Mouse (Mus musculus) liver, embryonic 11.5 days (tissue): ENCODE measurements at regions not wholly inside any gene's neighbourhood (a gene's known extent, or its start where the extent isn't known, plus 50 kb on each side); places are given as distances from the start of the nearest gene placed in this dataset.

ENCODE experiments used
- ATAC-seq: fragments of 200-750 bp; cut with Nextera tagmentation; replicated peaks from 2 replicates; pipeline ENCODE4 v1.8.0; 2017; ENCODE audit warnings: moderate number of reproducible peaks, mild to moderate bottlenecking, moderate TSS enrichment, moderate library complexity; ENCODE audit not compliant: low FRiP score
- DNase-seq: peaks from one replicate; pipeline ENCODE4 v3.0.0-alpha.2; 2017; ENCODE audit warnings: low spot score
- H3K27ac ChIP-seq: fragments of 300-500 bp; sonication (generic); 2 replicates; pipeline ENCODE4 v1.5.1; 2014; ENCODE audit warnings: mild to moderate bottlenecking, low read depth, low read length, control low read depth
- H3K27me3 ChIP-seq: fragments of 300-500 bp; sonication (generic); replicated peaks from 2 replicates; pipeline ENCODE4 v1.6.1; 2014; ENCODE audit warnings: low read length, mixed read lengths; ENCODE audit not compliant: control insufficient read depth, insufficient read depth
- H3K36me3 ChIP-seq: fragments of 300-500 bp; sonication (generic); 2 replicates; pipeline ENCODE4 v1.6.1; 2014; ENCODE audit warnings: mild to moderate bottlenecking, low read length, moderate library complexity, mixed read lengths; ENCODE audit not compliant: control insufficient read depth, insufficient read depth
- H3K4me1 ChIP-seq: fragments of 300-500 bp; sonication (generic); replicated peaks from 2 replicates; pipeline ENCODE4 v1.6.1; 2014; ENCODE audit warnings: low read length, mixed read lengths; ENCODE audit not compliant: control insufficient read depth, insufficient read depth
- H3K4me2 ChIP-seq: fragments of 300-500 bp; sonication (generic); 2 replicates; pipeline ENCODE4 v1.6.1; 2014; ENCODE audit warnings: mild to moderate bottlenecking, control low read depth, moderate library complexity
- H3K4me3 ChIP-seq: fragments of 300-500 bp; sonication (generic); 2 replicates; pipeline ENCODE4 v1.5.1; 2014; ENCODE audit warnings: low read depth, low read length, control low read depth
- H3K9ac ChIP-seq: fragments of 300-500 bp; sonication (generic); 2 replicates; pipeline ENCODE4 v1.6.1; 2014; ENCODE audit warnings: low read depth, low read length, control low read depth
- H3K9me3 ChIP-seq: fragments of 300-500 bp; sonication (generic); 2 replicates; pipeline ENCODE4 v1.6.1; 2016; ENCODE audit warnings: low read length, inconsistent platforms, mixed read lengths; ENCODE audit not compliant: control insufficient read depth
- WGBS: fragments of 180-500 bp; shearing (Covaris S2); extraction: QIAGEN DNeasy Blood & Tissue Kit; methylation state at CpG from one replicate; pipeline ENCODE4 v1.1.7; 2014; 5-methylcytosine and 5-hydroxymethylcytosine counted together

GRCm38 (mm10) chr13:60237091-60237490, 59.9 kb upstream of the Gas1 start:
- Histone ChIP-seq H3K4me1 (no peaks in the 10 kb centered on the region), H3K27me3 (no peaks in the 10 kb centered on the region), H3K36me3 (no peaks in the 10 kb centered on the region), H3K4me3 (no peak overlapping the region), H3K9ac (no peak overlapping the region), H3K9me3 (no peaks in the 10 kb centered on the region), H3K27ac (no peak overlapping the region), H3K4me2 (no peak overlapping the region)
- no peak for DNase-seq
- no peak for ATAC-seq
- 80% methylated on average over 3 of the region's 3 CpGs for WGBS

GRCm38 (mm10) chr13:60242447-60243109, 65.4 kb upstream of the Gas1 start:
- Histone ChIP-seq H3K9me3 (no peaks in the 10 kb centered on the region), H3K27ac (no peak overlapping the region), H3K4me1 (no peaks in the 10 kb centered on the region), H3K27me3 (no peaks in the 10 kb centered on the region), H3K36me3 (no peaks in the 10 kb centered on the region), H3K4me2 (no peak overlapping the region), H3K4me3 (no peak overlapping the region), H3K9ac (no peak overlapping the region)
- no peak for ATAC-seq
- DNase-seq: no peak
- 55% methylated on average over 8 of the region's 8 CpGs for WGBS

GRCm38 (mm10) chr13:60243110-60243481, 65.9 kb upstream of the Gas1 start:
- WGBS: 44% methylated on average over 4 of the region's 4 CpGs
- Histone ChIP-seq H3K27ac (no peak overlapping the region), H3K36me3 (no peaks in the 10 kb centered on the region), H3K4me1 (no peaks in the 10 kb centered on the region), H3K9me3 (no peaks in the 10 kb centered on the region), H3K9ac (no peak overlapping the region), H3K4me2 (no peak overlapping the region), H3K4me3 (no peak overlapping the region), H3K27me3 (no peaks in the 10 kb centered on the region)
- DNase-seq (no peak), ATAC-seq (no peak)

- Histone ChIP-seq H3K27me3 (no peaks in the 10 kb centered on the region), H3K4me1 (no peaks in the 10 kb centered on the region), H3K4me3 (no peak overlapping the region), H3K9ac (no peak overlapping the region), H3K9me3 (no peaks in the 10 kb centered on the region), H3K27ac (no peak overlapping the region), H3K36me3 (no peaks in the 10 kb centered on the region), H3K4me2 (no peak overlapping the region)
- ATAC-seq (no peak), DNase-seq (no peak)
- WGBS: 57% methylated on average over 7 of the region's 7 CpGs
Observed at GRCm38 (mm10) chr13:60255162-60255561, 78.0 kb upstream of the Gas1 start.

- Histone ChIP-seq H3K27ac (no peak overlapping the region), H3K9me3 (no peaks in the 10 kb centered on the region), H3K9ac (no peak overlapping the region), H3K4me2 (no peak overlapping the region), H3K4me3 (no peak overlapping the region), H3K27me3 (no peaks in the 10 kb centered on the region), H3K4me1 (no peaks in the 10 kb centered on the region), H3K36me3 (no peaks in the 10 kb centered on the region)
- WGBS: 48% methylated on average over 7 of the region's 7 CpGs
- ATAC-seq (no peak), DNase-seq (no peak)
Observed at GRCm38 (mm10) chr13:60255715-60256114, 78.5 kb upstream of the Gas1 start.

GRCm38 (mm10) chr13:60256997-60257396, 79.8 kb upstream of the Gas1 start:
- H3K27ac ChIP-seq: no peak overlapping the region
- H3K9ac ChIP-seq: no peak overlapping the region
- WGBS: 55% methylated on average over 8 of the region's 8 CpGs
- H3K27me3 ChIP-seq: no peaks in the 10 kb centered on the region
- ATAC-seq (no peak), DNase-seq (no peak)
- H3K36me3 ChIP-seq: no peaks in the 10 kb centered on the region
- H3K4me3 ChIP-seq: no peak overlapping the region
- no peaks in the 10 kb centered on the region for H3K4me1 ChIP-seq
- H3K9me3 ChIP-seq: no peaks in the 10 kb centered on the region
- H3K4me2 ChIP-seq: no peak overlapping the region

- no peak for DNase-seq
- Histone ChIP-seq H3K9me3 (no peaks in the 10 kb centered on the region), H3K27me3 (no peaks in the 10 kb centered on the region), H3K27ac (no peak overlapping the region), H3K9ac (no peak overlapping the region), H3K4me2 (no peak overlapping the region), H3K4me1 (no peaks in the 10 kb centered on the region), H3K4me3 (no peak overlapping the region), H3K36me3 (no peaks in the 10 kb centered on the region)
- WGBS: 66% methylated on average over 3 of the region's 3 CpGs
- ATAC-seq: no peak
Observed at GRCm38 (mm10) chr13:60257878-60258277, 80.7 kb upstream of the Gas1 start.

- no peak for ATAC-seq
- Histone ChIP-seq H3K4me3 (no peak overlapping the region), H3K9me3 (no peaks in the 10 kb centered on the region), H3K4me2 (no peak overlapping the region), H3K27me3 (no peaks in the 10 kb centered on the region), H3K27ac (no peak overlapping the region), H3K9ac (no peak overlapping the region), H3K4me1 (no peaks in the 10 kb centered on the region), H3K36me3 (no peaks in the 10 kb centered on the region)
- no peak for DNase-seq
- WGBS: 76% methylated on average over 11 of the region's 11 CpGs
Observed at GRCm38 (mm10) chr13:60262449-60263028, 85.4 kb upstream of the Gas1 start.

- no peaks in the 10 kb centered on the region for H3K27me3 ChIP-seq
- no peaks in the 10 kb centered on the region for H3K4me1 ChIP-seq
- 85% methylated on average over 4 of the region's 4 CpGs for WGBS
- no peak overlapping the region for H3K4me2 ChIP-seq
- no peak overlapping the region for H3K9ac ChIP-seq
- no peak overlapping the region for H3K4me3 ChIP-seq
- no peaks in the 10 kb centered on the region for H3K9me3 ChIP-seq
- DNase-seq: no peak
- ATAC-seq: no peak
- H3K27ac ChIP-seq: no peak overlapping the region
- no peaks in the 10 kb centered on the region for H3K36me3 ChIP-seq
Observed at GRCm38 (mm10) chr13:60264504-60264903, 87.3 kb upstream of the Gas1 start.
